Mouse (Mus musculus): ENCODE measurements around the gene Zc3hc1. TPM values are rescaled to one million over a fixed set of nuclear protein-coding genes. Genes with fewer than 3 reads are reported as not detected.
"Not testable (repeated sequence)": the region's sequence is repeated elsewhere in the genome, so short reads cannot be mapped to it uniquely, and the experiment has no call there.

Zc3hc1 gene
- polyA plus RNA-seq, 1 experiment from 2014 or later, result 53.1 TPM

GRCm38 (mm10) chr6:30403465-30403864 is 12.6 kb upstream of the Zc3hc1 start:
- peak overlapping the region; percentile 23 for H3K4me3 ChIP-seq
- no peak overlapping the region for H3K9ac ChIP-seq
- peaks cover 7% of the 10 kb centered on the region; the same call in 1 of the 2 replicates for H3K4me1 ChIP-seq
- 0 out of 2 replicates have a peak, but pooled peaks cover 3% of the 10 kb centered on the region for H3K36me3 ChIP-seq
- H3K27me3 ChIP-seq, result no peaks in the 10 kb centered on the region
- no peak for ATAC-seq (ENCODE audit: insufficient number of reproducible peaks, low FRiP score, low TSS enrichment, low read depth)
- peak overlapping the region; percentile 43 for H3K4me2 ChIP-seq
- 21% methylated on average over 4 of the region's 4 CpGs for WGBS
- peak overlapping the region; percentile 57; the same call in 1 of the 2 replicates for H3K27ac ChIP-seq
- H3K9me3 ChIP-seq, result no peaks in the 10 kb centered on the region

GRCm38 (mm10) chr6:30402091-30402491 is 11.3 kb upstream of the Zc3hc1 start:
- Histone ChIP-seq H3K27ac (peak overlapping the region; percentile 97), H3K27me3 (no peaks in the 10 kb centered on the region), H3K4me1 (peaks cover 7% of the 10 kb centered on the region; the same call in 1 of the 2 replicates), H3K4me2 (peak overlapping the region; percentile 47), H3K9me3 (no peaks in the 10 kb centered on the region), H3K4me3 (peak overlapping the region; percentile 99), H3K36me3 (no peaks in the 10 kb centered on the region), H3K9ac (peak overlapping the region; percentile 95)
- WGBS, result under 1% methylated on average over 29 of the region's 29 CpGs
- peak; percentile 3; the same call in 1 of the 2 replicates for ATAC-seq (ENCODE audit: insufficient number of reproducible peaks, low FRiP score, low TSS enrichment, low read depth)

GRCm38 (mm10) chr6:30401308-30402015 is 10.6 kb upstream of the Zc3hc1 start, which contains the start of gene Klhdc10:
Gene Klhdc10 (plus strand): TSS chr6:30401868.
- under 1% methylated on average over 41 of the region's 41 CpGs for WGBS
- Histone ChIP-seq H3K4me1 (peaks cover 7% of the 10 kb centered on the region; the same call in 1 of the 2 replicates), H3K9me3 (no peaks in the 10 kb centered on the region), H3K4me2 (peak within 1 kb of the TSS; percentile 47), H3K27ac (peak within 1 kb of the TSS; percentile 97), H3K4me3 (peak within 1 kb of the TSS; percentile 99), H3K27me3 (no peaks in the 10 kb centered on the region), H3K36me3 (no peaks in the 10 kb centered on the region), H3K9ac (peak within 1 kb of the TSS; percentile 95)
- peak; percentile 99 for ATAC-seq (ENCODE audit: insufficient number of reproducible peaks, low FRiP score, low TSS enrichment, low read depth)

- WGBS, result 3% methylated on average over 7 of the region's 7 CpGs
- Histone ChIP-seq H3K36me3 (no peaks in the 10 kb centered on the region), H3K4me1 (peaks cover 7% of the 10 kb centered on the region; the same call in 1 of the 2 replicates), H3K9ac (peak overlapping the region; percentile 54; the same call in 1 of the 2 replicates), H3K4me3 (peak overlapping the region; percentile 99), H3K27me3 (no peaks in the 10 kb centered on the region), H3K4me2 (peak overlapping the region; percentile 47), H3K9me3 (no peaks in the 10 kb centered on the region), H3K27ac (peak overlapping the region; percentile 97)
- ATAC-seq (ENCODE audit: insufficient number of reproducible peaks, low FRiP score, low TSS enrichment, low read depth), result no peak
Measured at GRCm38 (mm10) chr6:30400716-30401115, 9.9 kb upstream of the Zc3hc1 start.

GRCm38 (mm10) chr6:30400146-30400545 is 9.3 kb upstream of the Zc3hc1 start:
- 72% methylated on average over 5 of the region's 5 CpGs for WGBS
- no peak overlapping the region for H3K4me3 ChIP-seq
- no peaks in the 10 kb centered on the region for H3K36me3 ChIP-seq
- no peak overlapping the region for H3K9ac ChIP-seq
- no peak overlapping the region for H3K27ac ChIP-seq
- H3K4me2 ChIP-seq, result no peak overlapping the region
- no peaks in the 10 kb centered on the region for H3K27me3 ChIP-seq
- H3K4me1 ChIP-seq, result peaks cover 7% of the 10 kb centered on the region; the same call in 1 of the 2 replicates
- no peaks in the 10 kb centered on the region for H3K9me3 ChIP-seq
- no peak for ATAC-seq (ENCODE audit: insufficient number of reproducible peaks, low FRiP score, low TSS enrichment, low read depth)

GRCm38 (mm10) chr6:30391996-30392395 is 1.2 kb upstream of the Zc3hc1 start:
- ATAC-seq (ENCODE audit: insufficient number of reproducible peaks, low FRiP score, low TSS enrichment, low read depth), result no peak
- WGBS, result 87% methylated on average over 7 of the region's 7 CpGs
- no peak overlapping the region for H3K9ac ChIP-seq

GRCm38 (mm10) chr6:30390271-30390670 is 557 bp downstream of the Zc3hc1 start:
- Histone ChIP-seq H3K4me3 (peak overlapping the region; percentile 69), H3K9ac (peak overlapping the region; percentile 52), H3K4me2 (peak overlapping the region; percentile 41), H3K36me3 (peaks cover 21% of the 10 kb centered on the region)
- not testable (repeated sequence) for H3K27me3 ChIP-seq; H3K4me1 ChIP-seq; ATAC-seq (ENCODE audit: insufficient number of reproducible peaks, low FRiP score, low TSS enrichment, low read depth); H3K27ac ChIP-seq; H3K9me3 ChIP-seq
- WGBS, result 14% methylated on average over 4 of the region's 4 CpGs

More at GRCm38 (mm10) chr6:30391996-30392395, 1.2 kb upstream of the Zc3hc1 start:
- H3K36me3 ChIP-seq, result peaks cover 4% of the 10 kb centered on the region; the same call in 1 of the 2 replicates
- peaks cover 3% of the 10 kb centered on the region; the same call in 1 of the 2 replicates for H3K4me1 ChIP-seq
- H3K27me3 ChIP-seq, result no peaks in the 10 kb centered on the region
- H3K4me3 ChIP-seq, result no peak overlapping the region
- no peak overlapping the region for H3K27ac ChIP-seq
- H3K4me2 ChIP-seq, result no peak overlapping the region
- H3K9me3 ChIP-seq, result no peaks in the 10 kb centered on the region

GRCm38 (mm10) chr6:30381116-30381515 is 9.7 kb downstream of the Zc3hc1 start:
- Histone ChIP-seq H3K4me3 (no peak overlapping the region), H3K9ac (no peak overlapping the region), H3K9me3 (no peaks in the 10 kb centered on the region), H3K4me2 (no peak overlapping the region), H3K27me3 (no peaks in the 10 kb centered on the region), H3K4me1 (no peaks in the 10 kb centered on the region), H3K36me3 (peaks cover 78% of the 10 kb centered on the region), H3K27ac (no peak overlapping the region)
- ATAC-seq (ENCODE audit: insufficient number of reproducible peaks, low FRiP score, low TSS enrichment, low read depth), result no peak
- 68% methylated on average over 3 of the region's 3 CpGs for WGBS

- H3K4me1 ChIP-seq, result no peaks in the 10 kb centered on the region
- H3K4me3 ChIP-seq, result no peak overlapping the region
- H3K27me3 ChIP-seq, result no peaks in the 10 kb centered on the region
- no peaks in the 10 kb centered on the region for H3K9me3 ChIP-seq
- ATAC-seq (ENCODE audit: insufficient number of reproducible peaks, low FRiP score, low TSS enrichment, low read depth), result no peak
- H3K9ac ChIP-seq, result no peak overlapping the region
- H3K36me3 ChIP-seq, result peaks cover 83% of the 10 kb centered on the region
- H3K4me2 ChIP-seq, result no peak overlapping the region
- 84% methylated on average over 1 of the region's 1 CpGs for WGBS
- H3K27ac ChIP-seq, result no peak overlapping the region
Measured at GRCm38 (mm10) chr6:30375791-30376190, 15.0 kb downstream of the Zc3hc1 start.

GRCm38 (mm10) chr6:30374731-30375510 is 15.9 kb downstream of the Zc3hc1 start:
- H3K9me3 ChIP-seq, result no peaks in the 10 kb centered on the region
- H3K27ac ChIP-seq, result no peak overlapping the region
- no peak for ATAC-seq (ENCODE audit: insufficient number of reproducible peaks, low FRiP score, low TSS enrichment, low read depth)
- no peak overlapping the region for H3K4me2 ChIP-seq
- H3K4me3 ChIP-seq, result no peak overlapping the region
- H3K4me1 ChIP-seq, result no peaks in the 10 kb centered on the region
- peaks cover 83% of the 10 kb centered on the region for H3K36me3 ChIP-seq
- H3K27me3 ChIP-seq, result no peaks in the 10 kb centered on the region
- no peak overlapping the region for H3K9ac ChIP-seq
- WGBS, result 87% methylated on average over 16 of the region's 16 CpGs

- Histone ChIP-seq H3K4me3 (no peak overlapping the region), H3K36me3 (peaks cover 90% of the 10 kb centered on the region)
- 92% methylated on average over 17 of the region's 17 CpGs for WGBS
Measured at GRCm38 (mm10) chr6:30372627-30373369, 18.0 kb downstream of the Zc3hc1 start.

More at GRCm38 (mm10) chr6:30372627-30373369, 18.0 kb downstream of the Zc3hc1 start:
- Histone ChIP-seq H3K9ac (no peak overlapping the region), H3K27ac (no peak overlapping the region), H3K4me1 (no peaks in the 10 kb centered on the region), H3K4me2 (no peak overlapping the region), H3K27me3 (no peaks in the 10 kb centered on the region), H3K9me3 (no peaks in the 10 kb centered on the region)
- no peak for ATAC-seq (ENCODE audit: insufficient number of reproducible peaks, low FRiP score, low TSS enrichment, low read depth)

Measured in limb, embryonic 15.5 days (tissue).